Mouse (Mus musculus) left cerebral cortex, adult 18-20 months (tissue): Measurements from ENCODE around the gene Parp1. TPM values are rescaled to one million over a fixed set of nuclear protein-coding genes. Genes with fewer than 3 reads are reported as not detected.
"Not testable (repeated sequence)": the region's sequence is repeated elsewhere in the genome, so short reads cannot be mapped to it uniquely, and the experiment has no call there.

ENCODE experiments used
- DNase-seq, 2 experiments: peaks; one replicate each; pipeline ENCODE4 v3.0.0; 2021 to 2022; ENCODE audit warnings: low spot score in 2 of 2, mixed read lengths in 1 of 2
- total RNA-seq, 2 experiments: library from RNA; stranded (reverse); gene quantifications; 2 replicates each; pipeline ENCODE4 v1.2.3; 2021

Parp1 gene
- total RNA-seq, 2 experiments from 2014 or later, result 81.9 to 88.2 TPM

- DNase-seq, result no peak
These were observed 11.8 kb upstream of the Parp1 start for GRCm38 (mm10) chr1:180556899-180557298.

DNA sequence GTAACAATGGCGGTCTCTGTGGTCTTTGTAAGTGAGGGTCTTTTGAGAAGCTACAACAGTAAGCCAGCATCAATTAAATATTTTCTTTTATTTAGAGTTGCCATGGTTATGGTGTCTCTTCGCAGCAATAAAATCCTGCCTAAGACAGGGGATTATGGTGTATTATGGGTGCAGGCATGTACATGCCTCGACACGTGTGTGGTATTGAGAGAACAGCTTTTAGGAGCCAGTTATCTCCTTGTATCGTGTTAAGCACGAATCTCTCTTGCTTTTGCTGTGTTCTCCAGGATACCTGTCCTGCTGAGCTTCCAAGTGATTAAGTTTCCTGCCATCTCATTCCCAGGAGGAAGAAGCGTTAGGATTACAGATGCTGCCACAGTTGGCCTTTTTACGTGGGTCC is 9.3 kb upstream of the Parp1 start:
- DNase-seq, result no peak

DNA sequence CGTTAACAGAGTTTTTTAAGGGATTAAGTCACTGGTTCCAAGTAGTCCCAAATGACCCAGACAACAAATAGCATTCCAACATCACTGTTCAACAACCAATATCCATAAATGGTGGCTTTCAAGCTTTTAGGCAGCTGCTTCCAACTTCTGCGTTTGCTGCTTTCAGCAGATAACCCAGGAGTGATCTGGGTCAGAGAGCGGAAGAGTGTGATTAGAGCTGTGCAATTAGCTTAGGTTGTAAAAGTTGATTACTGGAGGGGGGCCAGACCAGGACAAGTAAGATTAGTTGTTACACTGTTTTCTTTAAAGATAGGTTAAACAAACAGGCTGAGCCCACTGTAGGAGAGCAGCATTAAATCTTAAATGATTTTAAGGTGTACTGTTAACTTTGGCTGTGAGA is 7.5 kb upstream of the Parp1 start:
- DNase-seq, result no peak

GRCm38 (mm10) chr1:180564885-180565284 is 3.8 kb upstream of the Parp1 start:
- DNase-seq, result peak; percentile 50 to 78

- no peak for DNase-seq
These were observed 963 bp upstream of the Parp1 start for GRCm38 (mm10) chr1:180567761-180568160.

GRCm38 (mm10) chr1:180568248-180568647 is 476 bp upstream of the Parp1 start:
- DNase-seq, result no peak

DNA sequence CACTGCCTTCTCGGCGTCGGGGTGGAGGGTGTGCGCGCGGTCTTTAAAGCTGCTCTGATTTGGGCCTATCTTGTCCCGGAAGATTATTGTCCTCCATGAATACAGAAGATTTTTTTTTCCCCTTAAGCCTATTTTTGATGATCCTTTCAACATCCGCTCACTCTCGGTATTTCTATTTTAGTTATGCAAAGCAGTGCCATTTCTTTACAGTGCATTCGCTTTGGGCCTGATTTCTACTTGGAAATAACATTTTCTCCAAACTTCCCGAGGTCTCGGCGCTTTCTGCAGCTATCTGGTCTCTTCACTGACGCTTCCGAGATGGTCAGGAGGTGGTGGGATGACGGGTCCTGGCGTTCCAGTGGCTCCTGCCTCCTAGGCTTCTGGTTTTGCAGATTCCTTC is 729 bp downstream of the Parp1 start:
- no peak for DNase-seq

DNA sequence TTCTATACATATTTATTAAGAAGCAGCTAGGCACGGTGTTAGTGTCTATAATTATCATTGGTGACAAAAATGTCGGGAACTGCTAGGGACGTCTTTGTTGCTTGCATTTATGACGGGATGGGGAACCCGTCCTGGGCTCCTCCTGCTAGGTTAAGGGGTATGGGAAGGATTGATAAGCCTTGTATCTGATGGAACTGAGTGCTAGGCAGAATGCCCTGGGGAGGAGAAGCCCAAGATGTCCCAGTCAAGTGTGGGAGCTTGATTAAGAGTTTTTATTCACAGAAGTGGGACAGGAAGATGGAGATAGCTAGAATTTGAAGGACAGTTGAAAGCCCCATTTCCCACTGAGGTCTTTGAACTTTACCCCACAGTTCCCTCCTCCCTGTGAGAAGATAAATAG is 1.5 kb downstream of the Parp1 start:
- no peak for DNase-seq

GRCm38 (mm10) chr1:180571018-180571589 is 2.4 kb downstream of the Parp1 start:
- DNase-seq, result no peak

DNA sequence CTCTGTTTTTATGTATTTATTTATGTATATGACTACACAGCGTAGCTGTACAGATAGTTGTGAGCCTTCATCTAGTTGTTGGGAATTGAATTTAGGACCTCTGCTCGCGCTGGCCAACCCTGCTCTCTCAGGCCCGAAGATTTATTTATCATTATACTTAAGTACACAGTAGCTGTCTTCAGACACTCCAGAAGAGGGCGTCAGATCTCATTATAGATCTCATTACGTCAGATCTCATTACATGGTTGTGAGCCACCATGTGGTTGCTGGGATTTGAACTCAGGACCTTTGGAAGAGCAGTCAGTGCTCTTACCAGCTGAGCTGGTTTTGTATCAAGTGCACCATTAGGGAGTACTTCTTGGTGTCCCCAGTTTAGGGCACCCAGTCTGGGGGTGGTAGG is 3.0 kb downstream of the Parp1 start:
- not testable (repeated sequence) for DNase-seq

GRCm38 (mm10) chr1:180572154-180572553 is 3.4 kb downstream of the Parp1 start:
- no peak for DNase-seq

DNA sequence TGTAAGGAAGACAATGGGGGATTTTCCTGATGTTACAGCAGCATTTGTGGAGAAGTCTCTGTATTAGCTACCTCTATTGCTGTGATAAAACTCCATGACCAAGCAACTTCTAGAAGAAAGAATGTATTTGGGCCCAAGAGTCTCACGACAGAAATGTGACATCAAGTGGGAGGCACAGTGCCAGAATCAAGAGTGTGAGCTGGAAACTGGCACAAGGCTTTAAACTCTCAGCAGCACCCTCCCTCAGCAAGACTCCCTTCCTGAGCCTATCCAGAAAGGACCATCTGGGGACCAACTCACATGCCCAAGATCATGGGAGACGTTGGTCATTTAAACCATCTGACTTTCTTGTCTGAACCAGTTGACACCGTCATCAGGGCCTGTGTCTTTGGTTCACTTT is 7.8 kb downstream of the Parp1 start:
- peak; percentile 27 to 29 for DNase-seq

DNA sequence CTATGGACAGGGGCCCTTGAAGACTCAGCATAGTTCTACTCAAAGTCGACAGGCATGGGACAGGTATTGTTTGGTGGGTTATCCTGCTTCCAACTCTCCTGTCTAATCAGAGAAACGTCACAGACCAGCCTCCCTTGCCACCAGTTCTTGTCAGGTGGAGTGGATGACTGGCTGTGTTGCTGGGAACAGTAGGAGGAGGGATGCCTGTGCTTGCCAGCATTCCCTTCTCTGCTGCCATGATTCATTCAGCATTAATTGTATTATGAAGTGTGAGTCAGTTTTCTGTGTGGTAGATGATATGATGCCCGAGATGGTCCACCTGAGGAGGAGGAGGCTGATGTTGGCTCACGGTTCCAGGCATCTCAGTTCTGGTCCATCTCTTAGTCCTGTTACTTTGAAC is 9.1 kb downstream of the Parp1 start:
- peak in 1 of 2 experiments; percentile 25 for DNase-seq

GRCm38 (mm10) chr1:180587792-180588442 is 19.2 kb downstream of the Parp1 start:
- DNase-seq, result no peak

DNA sequence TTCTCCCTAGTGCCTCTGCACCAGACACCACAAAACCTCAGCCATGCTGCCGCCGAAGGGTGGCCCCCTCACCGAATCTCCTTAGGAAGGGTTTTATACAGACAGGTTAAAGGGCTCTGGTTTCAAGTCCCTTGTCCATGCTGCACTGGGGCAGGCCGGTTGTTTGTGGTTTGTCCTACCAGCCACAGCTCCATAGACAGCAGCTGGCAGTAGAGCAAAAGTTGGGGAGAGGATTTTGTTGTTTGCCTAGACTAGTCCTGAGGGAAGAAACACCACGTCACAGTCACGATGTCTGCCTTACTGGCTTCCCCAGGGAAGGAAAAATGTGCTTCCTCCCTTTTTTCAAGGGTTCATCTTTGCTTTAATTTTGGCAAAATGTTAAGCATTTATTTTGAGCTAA is 31.9 kb downstream of the Parp1 start:
- DNase-seq, result no peak

DNA sequence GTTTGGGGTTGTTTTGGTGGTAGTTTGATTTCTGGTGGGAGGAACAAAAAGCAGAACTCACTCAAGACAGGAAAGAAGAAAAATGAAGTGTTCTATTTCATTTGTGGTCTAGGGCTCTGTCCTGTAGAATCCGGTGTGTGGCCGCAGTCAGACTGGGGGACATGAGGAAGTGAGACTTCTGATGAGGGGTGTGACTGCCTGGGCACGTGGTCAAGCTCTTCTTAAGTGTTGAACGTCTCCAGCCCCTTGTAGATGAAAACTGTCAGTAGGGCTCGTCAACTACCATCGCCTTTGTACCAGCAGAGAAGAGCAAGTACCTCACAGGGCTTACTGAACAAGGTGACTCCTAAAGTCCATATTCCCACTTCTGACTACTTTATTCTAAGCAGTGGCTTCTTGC is 33.1 kb downstream of the Parp1 start:
- no peak for DNase-seq

DNA sequence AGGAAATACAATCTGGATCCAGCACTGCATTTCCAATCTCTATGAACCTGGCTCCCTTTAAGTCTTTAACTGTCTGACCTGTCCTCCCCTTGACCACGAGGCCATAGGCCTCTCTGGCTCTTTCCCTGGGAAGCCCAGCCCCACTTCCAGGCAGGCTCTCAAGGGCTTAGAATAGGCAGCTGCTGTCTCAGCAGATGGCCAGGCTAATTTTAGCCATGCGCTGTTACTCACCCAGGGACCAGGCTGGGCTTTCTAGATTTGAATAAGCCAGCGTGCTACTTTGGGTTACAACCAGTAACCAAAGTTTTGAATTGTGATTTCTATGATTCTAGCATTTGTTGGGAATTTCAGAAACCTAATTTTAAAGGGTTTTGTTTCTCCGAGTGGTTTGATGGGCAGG is 35.9 kb downstream of the Parp1 start:
- peak; percentile 79 to 86 for DNase-seq

- no peak for DNase-seq
These were observed 37.4 kb downstream of the Parp1 start for GRCm38 (mm10) chr1:180606106-180606505.

GRCm38 (mm10) chr1:180606796-180607577 is 38.3 kb downstream of the Parp1 start:
- no peak for DNase-seq

GRCm38 (mm10) chr1:180607578-180607879 is 38.8 kb downstream of the Parp1 start:
- DNase-seq, result no peak

DNA sequence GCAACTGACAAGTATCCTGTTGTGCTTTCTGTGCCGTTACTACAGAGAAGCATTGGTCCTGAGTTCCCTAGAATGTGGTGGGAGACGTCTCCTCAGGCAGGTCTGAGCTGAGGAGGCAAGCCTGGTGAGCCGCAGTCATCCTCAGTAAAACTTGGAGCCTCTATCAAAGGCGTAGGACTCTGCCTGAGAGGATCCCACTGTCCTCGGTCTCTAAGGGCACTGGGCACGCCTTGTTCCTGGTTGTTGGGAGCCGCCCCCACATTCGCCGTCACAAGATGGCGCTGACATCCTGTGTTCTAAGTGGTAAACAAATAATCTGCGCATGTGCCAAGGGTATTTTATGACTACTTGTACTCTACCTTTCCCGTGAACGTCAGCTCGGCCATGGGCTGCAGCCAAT is 43.1 kb downstream of the Parp1 start:
- DNase-seq, result not testable (repeated sequence)

DNA sequence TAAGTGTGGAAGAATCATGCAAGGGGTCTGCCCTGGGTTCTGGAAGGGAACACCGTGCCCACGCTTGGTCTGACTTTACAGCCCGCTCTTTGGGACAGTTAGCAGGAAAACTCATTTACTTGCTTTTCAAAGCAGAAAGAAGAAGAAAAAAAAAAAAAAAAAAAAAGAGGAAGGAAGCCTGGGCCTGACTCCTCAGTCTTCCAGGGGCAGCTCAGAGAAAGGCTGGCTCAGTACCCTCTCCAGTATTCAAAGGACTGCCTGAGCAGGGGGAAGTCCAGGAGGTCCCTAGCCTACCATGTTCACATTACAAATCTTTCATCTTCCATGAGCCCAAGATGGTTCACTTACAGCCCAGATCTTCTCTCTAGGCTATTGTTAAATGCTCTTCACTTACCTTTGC is 48.0 kb downstream of the Parp1 start:
- DNase-seq, result no peak

DNA sequence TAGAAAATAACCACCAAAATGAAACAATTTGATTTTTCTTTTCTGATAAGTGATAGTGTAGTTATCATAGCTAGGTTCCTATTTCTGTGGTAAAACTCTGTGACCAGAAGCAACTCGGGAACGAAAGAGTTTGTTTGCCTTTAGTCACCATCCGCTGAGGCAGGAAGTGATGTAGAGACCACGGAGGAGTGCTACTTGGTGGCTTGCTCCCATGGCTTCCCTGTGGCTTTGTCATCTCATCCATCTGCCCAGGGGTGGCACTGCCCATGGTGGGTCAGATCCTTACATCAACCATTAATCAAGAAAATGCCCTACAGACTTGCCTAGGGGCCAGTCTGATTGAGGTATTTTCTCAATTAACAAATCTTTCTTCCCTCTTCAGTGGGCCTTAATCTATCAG is 53.7 kb downstream of the Parp1 start:
- DNase-seq, result no peak
